Comparison of ENCODE assay signal across 17 mouse cellular contexts in the genomic region with DNA sequence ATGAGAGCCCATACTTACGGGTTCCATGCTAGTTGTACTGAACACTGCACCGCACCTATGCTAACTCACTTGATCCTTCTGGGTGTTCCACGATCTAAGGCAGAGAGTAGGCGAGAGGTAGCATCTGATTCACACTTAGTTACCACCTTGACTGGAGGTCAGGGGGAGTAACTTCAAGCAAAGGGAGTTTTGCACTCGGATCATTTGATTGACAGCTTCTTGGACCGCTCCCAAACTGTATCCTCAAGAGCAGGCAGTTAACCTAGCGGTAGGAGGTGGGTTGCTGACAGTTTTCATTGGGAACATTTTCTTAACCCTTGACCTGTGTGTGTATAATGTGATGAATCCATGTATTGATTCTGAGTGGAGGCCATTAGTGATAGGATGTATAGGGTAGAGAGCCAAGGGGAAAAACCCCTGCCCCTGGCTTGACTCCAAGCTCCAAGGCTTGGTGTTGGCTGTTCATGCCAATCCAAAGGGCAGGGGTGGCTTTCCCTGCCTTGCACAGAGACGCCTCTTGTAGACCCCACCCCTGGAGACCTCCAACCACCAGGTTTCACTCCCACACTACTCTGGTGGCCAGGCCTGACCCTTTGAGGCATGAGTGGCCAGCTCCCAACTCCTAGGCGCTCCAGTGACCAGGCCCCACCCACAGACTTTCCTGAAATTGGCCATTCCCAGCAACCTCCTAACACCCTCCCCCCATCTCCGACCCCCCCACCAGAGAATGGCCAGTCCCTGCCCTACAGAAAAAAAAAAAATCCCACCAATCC. TPM values are rescaled to one million over a fixed set of nuclear protein-coding genes. Genes with fewer than 3 reads are reported as not detected.
DNase-seq lines count a peak whose midpoint lies in the region.
"Had no signal": no experiment of that assay in that cellular context is flagged by ENCODE, and none has a peak within 500 bp of the region (broad histone marks: within the 10 kb centered on the region; RNA-seq: fewer than 3 reads in every experiment).

No protein-coding gene starts in this region.

- peak; percentile 18 for DNase-seq in heart, postnatal 4 days
- DNase-seq in heart, adult 18-20 months = no peak
- DNase-seq in kidney, postnatal 14 days = peak; percentile 21
- no peak for DNase-seq in kidney, adult 18-20 months
- peak; percentile 78 for DNase-seq in ES-CJ7 (ENCODE audit: low read depth, low spot score)
- DNase-seq in R1 (ENCODE audit: low read depth, low spot score) = peak; percentile 75
- DNase-seq in cerebellum, postnatal 14 days = no peak
- DNase-seq: adrenal gland, postnatal 36 days; cerebellum, adult 8-10 months; embryo, embryonic 11 days; gastrocnemius, adult 2 months; heart, postnatal 10 days; lung, postnatal 36 days; right cerebral cortex, postnatal 4 days; thymus, adult 18-20 months; thymus, postnatal 25 days had no signal

RNA-seq across cellular contexts. Expression of a gene that starts 3.8 kb away (rescaled TPM):
- 10 to 100 TPM; 22.8 to 24.4 TPM for total RNA-seq in heart, postnatal 4 days (2021)
- total RNA-seq in heart, adult 18-20 months (2021) = 1 to 10 TPM; 3.6 to 5.0 TPM
- total RNA-seq: neutrophil, adult 5-6 weeks had no signal

Comparison
In these comparisons a context has a peak if more than half of its experiments do, and no peak if none do; other contexts are left out.
1. DNase-seq: peak in heart, postnatal 4 days (single experiment), kidney, postnatal 14 days (single experiment), ES-CJ7 (single experiment) and R1 (single experiment); none in heart, adult 18-20 months (0 of 2), kidney, adult 18-20 months (single experiment) and cerebellum, postnatal 14 days (0 of 2).